Mouse (Mus musculus): Measurements from ENCODE around the gene Cdkn2d.

Cdkn2d gene

GRCm38 (mm10) chr9:21245113-21245487 is 46.1 kb downstream of the Cdkn2d start:
- no peak for DNase-seq (ENCODE audit: low spot score in 2 of 2)

GRCm38 (mm10) chr9:21244428-21245112 is 46.6 kb downstream of the Cdkn2d start:
- DNase-seq (ENCODE audit: low spot score in 2 of 2): peak in 1 of 2 experiments; percentile 75

- DNase-seq (ENCODE audit: low spot score in 2 of 2): peak in 1 of 2 experiments; percentile 67
These were observed 47.3 kb downstream of the Cdkn2d start for GRCm38 (mm10) chr9:21243826-21244427.

- DNase-seq (ENCODE audit: low spot score in 2 of 2): peak; percentile 87 to 93
These were observed 49.9 kb downstream of the Cdkn2d start for GRCm38 (mm10) chr9:21241343-21241742.

GRCm38 (mm10) chr9:21239465-21239848 is 51.8 kb downstream of the Cdkn2d start:
- DNase-seq (ENCODE audit: low spot score in 2 of 2): no peak

GRCm38 (mm10) chr9:21238733-21239464 is 52.3 kb downstream of the Cdkn2d start, which contains the start of gene Keap1:
TSS of gene Keap1 (minus strand) at chr9:21239361.
- peak; percentile 86 to 95 for DNase-seq (ENCODE audit: low spot score in 2 of 2)
